Mouse (Mus musculus): Measurements from ENCODE around the gene Myo3a. TPM values are rescaled to one million over a fixed set of nuclear protein-coding genes. Genes with fewer than 3 reads are reported as not detected.
"Not testable (repeated sequence)": the region's sequence is repeated elsewhere in the genome, so short reads cannot be mapped to it uniquely, and the experiment has no call there.

Gene Myo3a
- polyA plus RNA-seq, 1 experiment from 2014 or later = not detected

DNA sequence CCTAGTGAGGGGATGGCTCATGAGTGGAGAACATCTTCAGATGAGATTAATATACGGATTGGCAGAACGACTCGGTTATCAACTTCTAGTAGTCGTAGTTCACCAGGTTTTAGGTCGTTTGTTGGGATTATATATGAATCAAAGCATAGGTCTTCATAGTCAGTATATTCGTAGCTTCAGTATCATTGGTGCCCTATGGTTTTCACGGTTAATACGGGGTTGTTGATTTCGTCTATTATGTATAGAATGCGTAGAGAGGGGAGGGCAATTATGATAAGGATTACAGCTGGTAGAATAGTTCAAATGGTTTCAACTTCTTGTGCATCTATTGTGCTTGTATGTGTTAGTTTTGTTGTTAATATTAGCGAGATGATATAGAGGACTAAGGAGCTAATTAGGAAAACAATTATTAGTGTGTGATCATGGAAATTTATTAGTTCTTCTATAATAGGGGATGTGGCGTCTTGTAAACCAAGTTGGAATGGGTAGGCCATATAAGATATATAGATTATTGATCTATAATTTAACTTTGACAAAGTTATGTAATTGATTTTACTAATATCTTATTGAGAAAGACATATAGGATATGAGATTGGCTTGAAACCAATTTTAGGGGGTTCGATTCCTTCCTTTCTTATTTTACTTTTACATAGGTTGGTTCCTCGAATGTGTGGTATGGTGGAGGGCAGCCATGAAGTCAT lies 360.3 kb downstream of the Myo3a start:
- H3K4me3 ChIP-seq; H3K27me3 ChIP-seq; H3K36me3 ChIP-seq; H3K9ac ChIP-seq; H3K4me2 ChIP-seq (replicated peaks); H3K4me1 ChIP-seq; H3K27ac ChIP-seq; H3K9me3 ChIP-seq: not testable (repeated sequence)
- ATAC-seq (ENCODE audit: low FRiP score, low read depth) = peak; percentile 86
- 86% methylated on average over 14 of the region's 14 CpGs for WGBS

DNA sequence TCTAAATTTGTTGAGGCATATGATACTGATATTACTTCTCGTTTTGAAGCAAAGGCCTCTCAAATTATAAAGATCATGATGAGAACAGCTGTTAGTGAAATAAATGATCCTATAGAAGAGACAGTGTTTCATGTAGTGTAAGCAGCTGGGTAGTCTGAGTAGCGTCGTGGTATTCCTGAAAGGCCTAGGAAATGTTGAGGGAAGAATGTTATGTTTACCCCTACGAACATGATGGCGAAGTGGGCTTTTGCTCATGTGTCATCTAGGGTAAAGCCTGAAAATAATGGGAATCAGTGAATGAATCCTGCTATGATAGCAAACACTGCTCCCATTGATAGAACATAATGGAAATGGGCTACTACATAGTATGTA lies 360.9 kb downstream of the Myo3a start:
- WGBS = 84% methylated on average over 5 of the region's 5 CpGs
- ATAC-seq (ENCODE audit: low FRiP score, low read depth) = peak; percentile 37
- not testable (repeated sequence) for H3K36me3 ChIP-seq

DNA sequence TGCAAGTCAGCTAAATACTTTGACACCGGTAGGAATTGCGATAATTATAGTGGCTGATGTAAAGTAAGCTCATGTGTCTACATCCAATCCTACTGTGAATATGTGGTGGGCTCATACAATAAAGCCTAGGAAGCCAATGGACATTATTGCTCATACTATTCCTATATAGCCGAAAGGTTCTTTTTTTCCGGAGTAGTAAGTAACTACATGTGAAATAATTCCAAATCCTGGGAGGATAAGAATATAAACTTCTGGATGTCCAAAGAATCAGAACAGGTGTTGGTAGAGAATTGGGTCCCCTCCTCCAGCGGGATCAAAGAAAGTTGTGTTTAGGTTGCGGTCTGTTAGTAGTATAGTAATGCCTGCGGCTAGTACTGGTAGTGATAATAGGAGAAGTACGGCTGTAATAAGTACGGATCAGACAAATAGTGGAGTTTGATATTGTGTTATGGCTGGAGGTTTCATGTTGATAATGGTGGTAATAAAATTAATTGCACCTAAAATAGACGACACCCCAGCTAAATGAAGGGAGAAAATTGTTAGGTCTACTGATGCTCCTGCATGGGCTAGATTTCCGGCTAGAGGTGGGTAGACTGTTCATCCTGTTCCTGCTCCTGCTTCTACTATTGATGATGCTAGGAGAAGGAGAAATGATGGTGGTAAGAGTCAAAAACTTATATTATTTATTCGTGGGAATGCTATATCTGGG lies 361.5 kb downstream of the Myo3a start:
- H3K27me3 ChIP-seq = not testable (repeated sequence)

More for the DNA sequence above, 360.9 kb downstream of the Myo3a start:
- not testable (repeated sequence) for H3K4me2 ChIP-seq (replicated peaks); H3K9me3 ChIP-seq; H3K27me3 ChIP-seq; H3K9ac ChIP-seq; H3K27ac ChIP-seq; H3K4me3 ChIP-seq; H3K4me1 ChIP-seq

DNA sequence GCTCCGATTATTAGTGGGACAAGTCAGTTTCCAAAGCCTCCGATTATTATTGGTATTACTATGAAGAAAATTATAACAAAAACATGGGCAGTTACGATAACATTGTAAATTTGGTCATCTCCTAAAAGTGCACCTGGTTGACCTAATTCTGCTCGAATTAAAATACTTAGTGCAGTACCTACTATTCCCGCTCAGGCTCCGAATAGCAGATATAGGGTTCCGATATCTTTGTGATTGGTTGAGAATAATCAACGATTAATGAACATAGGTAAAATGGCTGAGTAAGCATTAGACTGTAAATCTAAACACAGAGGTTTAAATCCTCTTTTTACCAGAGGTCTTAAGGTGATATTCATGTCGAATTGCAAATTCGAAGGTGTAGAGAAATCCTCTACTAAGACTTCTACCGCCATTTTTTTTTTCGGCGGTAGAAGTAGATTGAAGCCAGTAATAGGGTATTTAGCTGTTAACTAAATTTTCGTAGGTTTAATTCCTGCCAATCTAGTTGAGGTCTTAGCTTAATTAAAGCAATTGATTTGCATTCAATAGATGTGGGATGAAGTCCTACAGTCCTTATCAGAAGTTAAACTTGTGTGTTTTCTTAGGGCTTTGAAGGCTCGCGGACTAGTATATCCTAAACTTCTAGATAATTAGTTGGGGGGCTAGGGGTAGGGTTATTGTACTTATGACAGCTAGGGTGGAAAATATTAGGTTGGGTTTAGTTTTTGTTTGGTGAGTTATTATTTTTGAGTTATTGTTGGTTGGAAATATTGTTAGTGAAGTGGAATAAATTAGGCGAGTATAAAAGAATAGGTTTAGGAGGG lies 362.3 kb downstream of the Myo3a start:
- not testable (repeated sequence) for H3K27me3 ChIP-seq, H3K36me3 ChIP-seq
- WGBS = 88% methylated on average over 16 of the region's 17 CpGs

More for the DNA sequence above, 361.5 kb downstream of the Myo3a start:
- ATAC-seq (ENCODE audit: low FRiP score, low read depth) = peak; percentile 93
- not testable (repeated sequence) for H3K9ac ChIP-seq; H3K9me3 ChIP-seq; H3K4me3 ChIP-seq; H3K36me3 ChIP-seq; H3K4me2 ChIP-seq (replicated peaks); H3K4me1 ChIP-seq; H3K27ac ChIP-seq
- WGBS = 68% methylated on average over 12 of the region's 12 CpGs

DNA sequence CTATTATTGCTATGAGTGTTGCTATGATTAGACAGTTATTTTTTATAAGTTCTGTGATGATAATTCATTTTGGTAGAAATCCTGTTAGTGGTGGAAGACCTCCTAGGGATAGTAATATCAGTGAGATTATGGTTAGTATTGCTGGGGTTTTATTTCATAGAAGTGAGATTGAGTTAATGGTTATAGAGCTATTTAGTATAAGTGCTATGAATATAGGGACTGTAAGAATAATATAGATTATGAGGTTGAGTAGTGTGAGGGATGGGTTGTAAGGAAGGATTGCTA lies 362.8 kb downstream of the Myo3a start:
- Histone ChIP-seq H3K4me1 (no peaks in the 10 kb centered on the region), H3K4me3 (no peak overlapping the region), H3K27me3 (no peaks in the 10 kb centered on the region), H3K27ac (no peak overlapping the region), H3K9ac (no peak overlapping the region), H3K36me3 (no peaks in the 10 kb centered on the region), H3K9me3 (no peaks in the 10 kb centered on the region), H3K4me2 (replicated peaks) (no peak overlapping the region)
- no peak for ATAC-seq (ENCODE audit: low FRiP score, low read depth)

More for the DNA sequence above, 362.3 kb downstream of the Myo3a start:
- not testable (repeated sequence) for H3K4me3 ChIP-seq; H3K4me1 ChIP-seq; H3K9me3 ChIP-seq; H3K27ac ChIP-seq; H3K4me2 ChIP-seq (replicated peaks); H3K9ac ChIP-seq
- ATAC-seq (ENCODE audit: low FRiP score, low read depth) = peak; percentile 92

DNA sequence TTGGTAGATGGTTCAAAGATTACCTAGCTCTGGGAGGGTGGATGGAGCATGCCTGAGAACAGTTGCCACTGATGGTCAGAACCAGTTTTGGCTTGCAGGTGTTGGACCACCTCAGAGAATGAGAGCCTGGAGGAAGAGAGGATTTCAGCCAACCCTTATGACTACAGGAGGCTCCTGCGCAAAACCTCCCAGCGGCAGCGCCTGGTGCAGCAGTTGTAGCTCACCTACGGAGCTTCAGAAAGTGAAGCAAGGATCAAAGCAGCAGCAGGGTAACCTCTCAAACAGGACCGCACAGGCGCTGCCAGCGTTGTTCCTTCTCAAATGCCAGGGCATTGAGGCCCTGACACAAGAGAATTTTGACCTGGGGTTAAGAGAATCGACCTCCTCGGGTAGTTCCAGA lies 390.6 kb downstream of the Myo3a start:
- Histone ChIP-seq H3K4me2 (replicated peaks) (no peak overlapping the region), H3K4me3 (no peak overlapping the region), H3K9me3 (0 out of 2 replicates have a peak, but pooled peaks cover 5% of the 10 kb centered on the region), H3K27ac (no peak overlapping the region), H3K4me1 (peaks cover 13% of the 10 kb centered on the region), H3K27me3 (peaks cover 67% of the 10 kb centered on the region), H3K36me3 (no peaks in the 10 kb centered on the region), H3K9ac (no peak overlapping the region)
- WGBS = 6% methylated on average over 9 of the region's 9 CpGs
- ATAC-seq (ENCODE audit: low FRiP score, low read depth) = no peak

DNA sequence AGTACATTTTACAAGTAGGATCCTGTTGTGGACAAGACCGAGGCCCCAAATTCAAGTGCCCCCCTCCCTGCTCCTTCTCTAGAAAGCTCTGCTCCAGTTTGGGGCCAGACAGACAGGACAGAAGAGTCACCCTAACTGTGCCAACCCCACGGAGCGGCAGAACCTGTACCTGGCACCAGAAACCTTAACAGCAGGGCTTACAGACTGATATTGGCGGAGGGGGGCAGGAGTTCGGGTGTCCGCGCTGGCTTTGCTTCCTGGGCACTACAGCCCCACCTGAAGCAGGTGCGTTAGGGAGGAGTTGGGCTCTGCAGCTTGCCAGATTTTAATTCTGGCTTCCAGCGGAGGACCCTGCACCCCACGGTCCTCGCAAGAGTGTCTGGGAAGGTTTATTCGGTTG lies 392.1 kb downstream of the Myo3a start:
- Histone ChIP-seq H3K27ac (no peak overlapping the region), H3K4me3 (no peak overlapping the region), H3K36me3 (no peaks in the 10 kb centered on the region), H3K4me1 (peaks cover 22% of the 10 kb centered on the region), H3K9me3 (0 out of 2 replicates have a peak, but pooled peaks cover 5% of the 10 kb centered on the region), H3K9ac (no peak overlapping the region), H3K4me2 (replicated peaks) (no peak overlapping the region), H3K27me3 (peaks cover 82% of the 10 kb centered on the region)
- no peak for ATAC-seq (ENCODE audit: low FRiP score, low read depth)
- 4% methylated on average over 12 of the region's 12 CpGs for WGBS

DNA sequence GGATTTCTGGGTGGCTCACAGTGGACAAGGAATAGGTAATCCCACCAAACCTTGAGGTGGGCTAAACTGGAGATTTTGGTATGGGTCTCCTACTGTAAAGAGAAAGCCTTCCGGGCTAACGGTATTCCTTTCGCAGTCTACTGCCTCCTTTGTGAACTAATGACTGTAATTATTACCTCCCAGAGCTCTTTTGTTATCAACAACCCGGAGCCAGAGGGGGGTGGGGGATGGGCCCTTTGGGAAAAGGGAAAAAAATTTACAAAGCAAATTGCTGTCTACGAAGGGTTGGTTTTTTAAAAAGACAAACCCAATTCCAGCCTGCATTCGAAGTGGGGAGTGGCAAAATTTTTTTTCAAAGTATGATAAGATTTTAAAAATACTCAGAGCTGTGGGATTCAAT lies 392.7 kb downstream of the Myo3a start:
- H3K9me3 ChIP-seq = 0 out of 2 replicates have a peak, but pooled peaks cover 5% of the 10 kb centered on the region
- H3K4me1 ChIP-seq = peaks cover 22% of the 10 kb centered on the region
- H3K36me3 ChIP-seq = no peaks in the 10 kb centered on the region
- H3K4me2 ChIP-seq (replicated peaks) = no peak overlapping the region
- WGBS = 2% methylated on average over 6 of the region's 6 CpGs
- H3K27ac ChIP-seq = no peak overlapping the region
- no peak overlapping the region for H3K4me3 ChIP-seq
- no peak overlapping the region for H3K9ac ChIP-seq
- no peak for ATAC-seq (ENCODE audit: low FRiP score, low read depth)
- H3K27me3 ChIP-seq = peaks cover 88% of the 10 kb centered on the region

DNA sequence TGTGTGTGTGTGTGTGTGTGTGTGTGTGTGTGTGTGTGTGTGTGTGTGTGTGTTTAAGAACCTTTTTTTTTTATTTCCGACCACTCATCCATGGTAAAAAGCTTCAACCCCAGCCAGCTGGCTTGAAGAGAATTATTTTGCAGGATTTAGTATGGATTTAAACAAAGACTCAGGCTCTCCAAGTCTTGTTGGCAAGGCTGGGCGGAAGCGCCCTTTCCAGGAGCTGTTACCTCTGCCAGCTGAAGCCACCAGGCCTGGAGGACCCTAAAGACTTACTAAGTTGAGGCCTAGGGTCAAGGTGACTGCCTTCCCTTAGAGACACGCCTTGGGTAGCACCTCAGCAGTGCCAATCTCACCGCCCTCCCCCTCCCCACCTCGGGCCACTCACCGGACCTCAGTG lies 393.2 kb downstream of the Myo3a start:
- no peak overlapping the region for H3K4me2 ChIP-seq (replicated peaks)
- H3K36me3 ChIP-seq = no peaks in the 10 kb centered on the region
- no peak overlapping the region for H3K9ac ChIP-seq
- ATAC-seq (ENCODE audit: low FRiP score, low read depth) = no peak
- no peak overlapping the region for H3K4me3 ChIP-seq
- peaks cover 93% of the 10 kb centered on the region for H3K27me3 ChIP-seq
- 2% methylated on average over 7 of the region's 7 CpGs for WGBS
- H3K27ac ChIP-seq = no peak overlapping the region
- 0 out of 2 replicates have a peak, but pooled peaks cover under 1% of the 10 kb centered on the region for H3K9me3 ChIP-seq
- peaks cover 22% of the 10 kb centered on the region for H3K4me1 ChIP-seq

DNA sequence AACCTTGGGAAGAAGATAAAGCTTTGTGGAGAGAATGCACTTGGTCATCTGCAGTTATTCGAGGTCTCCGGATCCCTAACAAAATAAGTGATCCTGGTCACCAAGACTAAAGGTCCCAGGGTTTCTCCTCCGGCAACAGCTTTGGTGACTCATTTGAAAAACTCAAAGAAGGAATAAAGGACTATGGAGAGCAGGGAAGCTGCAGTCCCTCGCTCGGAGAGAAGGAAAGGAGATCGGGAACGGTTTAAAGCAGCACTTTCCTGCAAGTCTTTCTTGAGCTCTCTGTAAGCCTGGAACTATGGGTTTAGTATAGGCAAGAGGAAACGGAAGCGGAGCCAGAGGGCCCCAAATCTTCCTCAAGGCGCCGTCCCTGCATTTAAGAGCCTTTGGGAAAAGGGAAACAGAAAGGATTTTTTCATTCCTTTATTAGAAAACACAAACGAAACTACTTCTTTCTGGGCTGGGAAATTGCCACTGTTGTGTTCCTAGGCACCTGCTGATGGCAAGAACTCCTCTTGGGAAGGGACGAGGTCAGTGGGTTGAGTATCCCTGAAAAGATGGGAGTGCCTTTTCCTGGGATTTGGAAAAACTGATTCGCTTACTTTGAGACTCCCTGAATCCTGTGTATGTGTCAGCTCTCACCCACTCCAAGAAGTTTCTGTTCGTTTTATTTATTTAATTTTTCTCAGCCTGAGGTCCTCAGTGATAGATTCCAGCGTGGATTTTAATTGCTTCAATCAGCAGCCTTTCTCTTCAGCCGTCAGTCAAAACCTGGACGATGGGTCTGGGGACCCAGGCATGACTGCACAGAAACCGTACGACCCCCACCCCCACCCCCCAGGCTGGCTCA lies 393.9 kb downstream of the Myo3a start:
- ATAC-seq (ENCODE audit: low FRiP score, low read depth) = no peak
- Histone ChIP-seq H3K27ac (no peak overlapping the region), H3K9me3 (no peaks in the 10 kb centered on the region), H3K4me1 (peaks cover 22% of the 10 kb centered on the region), H3K36me3 (no peaks in the 10 kb centered on the region), H3K4me2 (replicated peaks) (peak overlapping the region; percentile 68; the same call in 1 of the 2 replicates), H3K4me3 (peak overlapping the region; percentile 40; the same call in 1 of the 2 replicates), H3K9ac (no peak overlapping the region), H3K27me3 (peaks cover 98% of the 10 kb centered on the region)
- WGBS = 3% methylated on average over 20 of the region's 20 CpGs

DNA sequence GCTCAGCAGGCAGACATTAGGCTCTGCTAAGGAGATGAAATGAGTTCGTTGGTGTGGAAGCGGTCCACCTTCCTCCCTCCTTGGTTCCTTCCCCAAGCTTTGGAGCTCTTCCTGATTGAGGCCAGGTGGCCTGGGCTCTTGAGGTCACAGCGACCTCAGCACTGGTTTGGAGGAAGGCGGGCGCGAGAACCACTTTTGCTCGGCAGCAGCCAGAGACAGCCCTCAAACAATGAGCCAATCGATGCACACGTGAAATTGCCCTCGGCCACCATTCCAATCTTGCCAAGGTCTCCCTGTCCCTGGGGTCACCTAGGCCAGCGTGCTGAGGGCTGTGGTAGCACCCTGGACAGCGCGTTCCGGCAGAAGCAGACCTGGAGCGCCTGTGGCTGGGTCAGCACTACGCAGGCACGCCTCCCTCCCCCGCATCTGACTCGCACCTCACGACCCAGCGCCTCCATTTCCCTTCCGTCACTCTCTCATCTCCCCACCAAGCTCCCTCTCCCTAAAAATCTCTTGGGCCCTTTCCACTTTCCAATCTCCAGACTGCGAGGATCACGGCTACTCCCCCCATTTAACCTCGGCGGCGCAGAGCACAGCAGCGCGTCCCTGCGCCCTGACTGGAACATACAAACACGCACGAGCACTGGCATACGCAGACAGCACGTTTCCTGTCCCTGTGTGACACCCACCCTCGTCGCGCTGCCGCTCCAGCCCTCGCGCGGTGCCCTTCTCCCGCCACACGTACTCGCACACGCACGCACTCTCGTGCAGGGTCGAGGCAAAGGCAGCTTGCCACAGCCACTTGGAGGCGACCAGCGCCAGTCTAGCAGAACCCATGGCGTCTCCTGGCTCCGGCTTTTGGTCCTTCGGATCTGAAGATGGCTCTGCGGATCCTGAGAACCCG lies 394.8 kb downstream of the Myo3a start, which contains the start of gene Gad2:
Gad2 (plus strand) TSS at position 378 of the 904 bp plus-strand sequence.
- H3K9me3 ChIP-seq = no peaks in the 10 kb centered on the region
- WGBS = under 1% methylated on average over 55 of the region's 55 CpGs
- H3K4me1 ChIP-seq = peaks cover 22% of the 10 kb centered on the region
- peaks cover 98% of the 10 kb centered on the region for H3K27me3 ChIP-seq
- H3K4me2 ChIP-seq (replicated peaks) = peak within 1 kb of the TSS; percentile 68
- no peaks in the 10 kb centered on the region for H3K36me3 ChIP-seq
- peak within 1 kb of the TSS; percentile 40 for H3K4me3 ChIP-seq
- no peak within 1 kb of the TSS for H3K9ac ChIP-seq
- H3K27ac ChIP-seq = no peak within 1 kb of the TSS
- ATAC-seq (ENCODE audit: low FRiP score, low read depth) = peak; percentile 66; the same call in 1 of the 2 replicates

Measured in limb, embryonic 13.5 days (tissue).